In the genomic region with DNA sequence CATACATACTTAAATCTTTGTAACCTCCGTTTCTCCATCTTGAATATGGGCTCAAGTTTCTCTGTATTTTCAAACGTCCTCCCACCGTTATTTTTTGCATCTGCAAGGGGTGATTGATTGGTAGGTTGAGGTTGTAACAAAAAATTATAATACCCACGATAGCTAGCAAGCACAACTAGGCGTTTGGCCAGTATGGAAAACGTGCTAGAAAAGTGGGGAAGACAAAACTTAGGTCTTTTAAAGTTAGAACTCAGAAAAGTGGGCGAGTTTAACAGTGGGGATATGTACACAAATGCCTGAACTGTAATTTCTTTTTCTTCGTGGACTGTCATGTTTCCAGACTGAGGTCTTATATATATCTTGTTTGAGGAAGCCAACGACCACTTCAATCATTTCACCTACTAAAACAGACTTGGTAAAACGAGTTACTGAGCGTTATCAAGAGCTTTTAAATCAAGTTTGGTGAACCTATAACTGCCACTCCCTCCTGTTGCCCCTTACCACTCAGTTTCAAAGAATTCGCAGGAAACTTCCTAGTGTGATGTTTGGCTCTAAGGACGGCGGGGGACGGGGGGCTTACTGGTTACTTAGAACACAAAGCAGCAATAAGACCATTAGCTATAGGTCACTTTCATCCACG, we compare ENCODE assay signal across 8 mouse cellular contexts. TPM values are rescaled to one million over a fixed set of nuclear protein-coding genes. Genes with fewer than 3 reads are reported as not detected.
A peak's percentile ranks its signal among the peaks of the same experiment; 100 is the strongest.
DNase-seq lines count a peak whose midpoint lies in the region; ATAC-seq and TF ChIP-seq lines count a peak whose summit lies in the region.

No protein-coding gene starts in this region.

- peak overlapping the region; percentile 96 for H3K27ac ChIP-seq in heart, embryonic 11.5 days (ENCODE audit: low read depth, low read length)
- H3K27ac ChIP-seq in heart, embryonic 15.5 days = peak overlapping the region; percentile 96
- peak overlapping the region; percentile 97 for H3K27ac ChIP-seq in midbrain, embryonic 10.5 days (replicated peaks)

- no peak for DNase-seq in heart, adult 18-20 months
- no peak for DNase-seq in G1E (ENCODE audit: low spot score)
- DNase-seq in midbrain, embryonic 10.5 days (ENCODE audit: low spot score) = no peak
- no peak for DNase-seq in ovary, postnatal 36 days (ENCODE audit: low spot score)
- no peak for DNase-seq in left cerebral cortex, adult 8-10 months (ENCODE audit: low spot score in 2 of 2)
- DNase-seq in left cerebral cortex, postnatal 25 days (ENCODE audit: low spot score in 2 of 2) = no peak

- no peaks in the 10 kb centered on the region for H3K27me3 ChIP-seq in heart, embryonic 11.5 days (ENCODE audit: control insufficient read depth, insufficient read depth, low read length)
- no peaks in the 10 kb centered on the region for H3K27me3 ChIP-seq in G1E (ENCODE audit: insufficient read depth, low read length)
- H3K27me3 ChIP-seq in heart, embryonic 15.5 days = no peaks in the 10 kb centered on the region
- H3K27me3 ChIP-seq in midbrain, embryonic 10.5 days (ENCODE audit: low read depth, poor library complexity, severe bottlenecking) = no peaks in the 10 kb centered on the region

- peak overlapping the region; percentile 90 for H3K4me2 ChIP-seq in heart, embryonic 11.5 days
- H3K4me2 ChIP-seq in heart, embryonic 15.5 days = peak overlapping the region; percentile 69

- no peak for TF ChIP-seq CTCF in G1E (IDR thresholded peaks at IDR 0.05; ENCODE audit: low read depth, low read length)

- peak overlapping the region; percentile 88 for H3K9ac ChIP-seq in heart, embryonic 11.5 days (ENCODE audit: low read depth, low read length)
- H3K9ac ChIP-seq in heart, embryonic 15.5 days = peak overlapping the region; percentile 69

- intact Hi-C loops in left cerebral cortex, postnatal 25 days (cut with DNase I) = loop anchor here (1.0 to 10.0 kb wide), 2 partner anchors 106 to 192 kb away; partner anchors contain the start of genes Mtrf1 and Naa16

- 31% methylated on average over 16 of the region's 16 CpGs for WGBS in heart, embryonic 11.5 days (ENCODE audit: insufficient replicate concordance)
- WGBS in heart, embryonic 15.5 days = 30% methylated on average over 16 of the region's 16 CpGs
- WGBS in midbrain, embryonic 10.5 days = 35% methylated on average over 16 of the region's 16 CpGs

- H3K36me3 ChIP-seq in heart, embryonic 11.5 days (ENCODE audit: control insufficient read depth, insufficient read depth, low read length) = peaks cover 4% of the 10 kb centered on the region; the same call in 1 of the 2 replicates
- peaks cover 46% of the 10 kb centered on the region for H3K36me3 ChIP-seq in G1E (replicated peaks)
- peaks cover 3% of the 10 kb centered on the region; the same call in 1 of the 2 replicates for H3K36me3 ChIP-seq in heart, embryonic 15.5 days
- peaks cover 24% of the 10 kb centered on the region for H3K36me3 ChIP-seq in midbrain, embryonic 10.5 days

- H3K4me1 ChIP-seq in heart, embryonic 11.5 days (ENCODE audit: control insufficient read depth, insufficient read depth, low read length) = peaks cover 7% of the 10 kb centered on the region; the same call in 1 of the 2 replicates
- peaks cover 30% of the 10 kb centered on the region for H3K4me1 ChIP-seq in G1E (ENCODE audit: insufficient read depth, low read depth, low read length)
- peaks cover 21% of the 10 kb centered on the region for H3K4me1 ChIP-seq in heart, embryonic 15.5 days (replicated peaks)
- H3K4me1 ChIP-seq in midbrain, embryonic 10.5 days = peaks cover 32% of the 10 kb centered on the region

- H3K4me3 ChIP-seq in heart, embryonic 11.5 days (ENCODE audit: low read depth, low read length) = peak overlapping the region; percentile 53
- H3K4me3 ChIP-seq in G1E (ENCODE audit: low read depth, low read length) = peak overlapping the region; percentile 77
- peak overlapping the region; percentile 73 for H3K4me3 ChIP-seq in heart, embryonic 15.5 days
- peak overlapping the region; percentile 78 for H3K4me3 ChIP-seq in midbrain, embryonic 10.5 days

- no peak for ATAC-seq in heart, embryonic 11.5 days (replicated peaks; ENCODE audit: insufficient number of reproducible peaks, low FRiP score, low TSS enrichment)
- ATAC-seq in G1E (ENCODE audit: extremely low read depth, insufficient number of reproducible peaks, low FRiP score, poor library complexity, severe bottlenecking) = no peak
- no peak for ATAC-seq in heart, embryonic 15.5 days (replicated peaks; ENCODE audit: insufficient number of reproducible peaks, insufficient read depth, low FRiP score, low read depth)

- H3K9me3 ChIP-seq in heart, embryonic 11.5 days (replicated peaks; ENCODE audit: control insufficient read depth, low read length) = no peaks in the 10 kb centered on the region
- H3K9me3 ChIP-seq in G1E (replicated peaks) = no peaks in the 10 kb centered on the region
- no peaks in the 10 kb centered on the region for H3K9me3 ChIP-seq in heart, embryonic 15.5 days (replicated peaks)
- no peaks in the 10 kb centered on the region for H3K9me3 ChIP-seq in midbrain, embryonic 10.5 days (replicated peaks)

RNA-seq across cellular contexts. Expression of gene Sugt1, which starts 0.9 kb away (rescaled TPM):
- 118 and 119 TPM in 2 replicates for polyA plus RNA-seq in heart, embryonic 11.5 days (2014; fragmentation: Nextera tagmentation; extraction: Ambion mirVana)
- 10 to 100 TPM; 68.8 TPM for total RNA-seq in heart, adult 18-20 months (2021)
- 91.6 and 98.9 TPM in 2 replicates for total RNA-seq in G1E (2014; fragmentation: Nextera tagmentation)
- 216 and 228 TPM in 2 replicates for total RNA-seq in G1E (2017)
- polyA plus RNA-seq in G1E (2012) = 3.6 and 6.1 TPM in 2 replicates
- polyA plus RNA-seq in heart, embryonic 15.5 days (2015; fragmentation: Nextera tagmentation; extraction: Ambion mirVana) = 92.5 and 106 TPM in 2 replicates
- 146 and 161 TPM in 2 replicates for polyA plus RNA-seq in midbrain, embryonic 10.5 days (2016; fragmentation: Nextera tagmentation; extraction: Ambion mirVana)
- total RNA-seq in left cerebral cortex, adult 8-10 months (2022) = 10 to 100 TPM; 87.9 to 97.3 (median 91.3) TPM
- total RNA-seq in left cerebral cortex, postnatal 25 days (2021) = 10 to 100 TPM; 85.3 to 94.0 TPM
